Mouse (Mus musculus): Measurements from ENCODE around the gene F11. TPM values are rescaled to one million over a fixed set of nuclear protein-coding genes. Genes with fewer than 3 reads are reported as not detected.

Gene F11
- polyA plus RNA-seq, 1 experiment from 2014 or later: 60.8 TPM

GRCm38 (mm10) chr8:45294687-45295086 lies 32.9 kb upstream of the F11 start, which contains the start of gene Klkb1:
TSS of gene Klkb1 (minus strand) at chr8:45294859.
- TF ChIP-seq CTCF (IDR thresholded peaks at IDR 0.05; ENCODE audit: low read depth) (no peak), EP300 (IDR thresholded peaks at IDR 0.05; ENCODE audit: low read depth) (peak; percentile 16; the same call in 1 of the 2 replicates)
- DNase-seq: peak; percentile 37
- Histone ChIP-seq H3K27me3 (ENCODE audit: insufficient read depth, low read length) (no peaks in the 10 kb centered on the region), H3K9ac (replicated peaks) (no peak within 1 kb of the TSS), H3K36me3 (replicated peaks; ENCODE audit: insufficient read depth, low read length) (no peaks in the 10 kb centered on the region), H3K27ac (ENCODE audit: low read depth) (peak within 1 kb of the TSS; percentile 63), H3K4me1 (ENCODE audit: insufficient read depth) (peaks cover 3% of the 10 kb centered on the region; the same call in 1 of the 2 replicates), H3K9me3 (ENCODE audit: low read length) (no peaks in the 10 kb centered on the region), H3K4me2 (ENCODE audit: low read depth, low read length) (peak within 1 kb of the TSS; percentile 39), H3K4me3 (ENCODE audit: low read depth, low read length) (peak within 1 kb of the TSS; percentile 34)
- ATAC-seq: peak; percentile 94
- 58% methylated on average over 7 of the region's 7 CpGs for WGBS (ENCODE audit: insufficient replicate concordance)

- H3K9ac ChIP-seq (replicated peaks): no peak overlapping the region
- 84% methylated on average over 2 of the region's 2 CpGs for WGBS (ENCODE audit: insufficient replicate concordance)
Measured at GRCm38 (mm10) chr8:45291790-45292189, 30.0 kb upstream of the F11 start.

DNA sequence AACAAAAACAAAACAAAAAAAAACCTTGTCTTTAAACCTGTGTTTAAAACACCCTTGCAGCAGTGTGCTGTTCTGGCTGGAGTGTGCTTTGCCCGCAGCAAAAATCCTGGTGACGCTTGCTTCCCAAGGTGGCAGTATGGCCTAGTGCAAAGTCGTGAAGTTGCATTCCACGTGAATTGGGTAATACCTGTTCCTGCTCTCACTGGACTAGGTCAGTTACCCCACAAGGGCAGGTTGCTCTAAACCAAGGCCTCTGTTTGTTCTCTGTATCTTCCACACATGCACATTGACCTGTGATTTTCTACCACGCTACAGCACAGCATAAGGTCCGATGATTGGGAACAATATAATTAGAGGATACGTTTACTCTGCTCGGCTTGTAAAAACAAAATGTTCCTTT lies 19.8 kb upstream of the F11 start:
- ATAC-seq: peak; percentile 95
- Histone ChIP-seq H3K4me3 (ENCODE audit: low read depth, low read length) (no peak overlapping the region), H3K27ac (ENCODE audit: low read depth) (peak overlapping the region; percentile 79), H3K36me3 (replicated peaks; ENCODE audit: insufficient read depth, low read length) (peaks cover 5% of the 10 kb centered on the region; the same call in 1 of the 2 replicates), H3K4me2 (ENCODE audit: low read depth, low read length) (no peak overlapping the region), H3K27me3 (ENCODE audit: insufficient read depth, low read length) (no peaks in the 10 kb centered on the region), H3K9me3 (ENCODE audit: low read length) (no peaks in the 10 kb centered on the region), H3K4me1 (ENCODE audit: insufficient read depth) (no peaks in the 10 kb centered on the region), H3K9ac (replicated peaks) (no peak overlapping the region)
- DNase-seq: peak; percentile 47
- TF ChIP-seq CTCF (IDR thresholded peaks at IDR 0.05; ENCODE audit: low read depth) (0 out of 2 replicates have a peak, but pooled peaks have one; percentile 11), EP300 (IDR thresholded peaks at IDR 0.05; ENCODE audit: low read depth) (0 out of 2 replicates have a peak, but pooled peaks have one; percentile 16)
- 55% methylated on average over 8 of the region's 8 CpGs for WGBS (ENCODE audit: insufficient replicate concordance)

More at GRCm38 (mm10) chr8:45291790-45292189, 30.0 kb upstream of the F11 start:
- Histone ChIP-seq H3K27me3 (ENCODE audit: insufficient read depth, low read length) (no peaks in the 10 kb centered on the region), H3K36me3 (replicated peaks; ENCODE audit: insufficient read depth, low read length) (no peaks in the 10 kb centered on the region), H3K4me3 (ENCODE audit: low read depth, low read length) (no peak overlapping the region), H3K4me2 (ENCODE audit: low read depth, low read length) (no peak overlapping the region), H3K9me3 (ENCODE audit: low read length) (no peaks in the 10 kb centered on the region), H3K4me1 (ENCODE audit: insufficient read depth) (peaks cover 3% of the 10 kb centered on the region; the same call in 1 of the 2 replicates), H3K27ac (ENCODE audit: low read depth) (no peak overlapping the region)
- DNase-seq (no peak), ATAC-seq (no peak)
- TF ChIP-seq CTCF (IDR thresholded peaks at IDR 0.05; ENCODE audit: low read depth) (no peak), EP300 (IDR thresholded peaks at IDR 0.05; ENCODE audit: low read depth) (no peak)

- ATAC-seq (no peak), DNase-seq (no peak)
- H3K9me3 ChIP-seq (ENCODE audit: low read length): no peaks in the 10 kb centered on the region
- no peak overlapping the region for H3K4me2 ChIP-seq (ENCODE audit: low read depth, low read length)
- no peak for TF ChIP-seq CTCF (IDR thresholded peaks at IDR 0.05; ENCODE audit: low read depth)
- no peak for TF ChIP-seq EP300 (IDR thresholded peaks at IDR 0.05; ENCODE audit: low read depth)
- 72% methylated on average over 3 of the region's 3 CpGs for WGBS (ENCODE audit: insufficient replicate concordance)
- H3K36me3 ChIP-seq (replicated peaks; ENCODE audit: insufficient read depth, low read length): peaks cover 13% of the 10 kb centered on the region
- no peak overlapping the region for H3K9ac ChIP-seq (replicated peaks)
- H3K27ac ChIP-seq (ENCODE audit: low read depth): no peak overlapping the region
- no peaks in the 10 kb centered on the region for H3K4me1 ChIP-seq (ENCODE audit: insufficient read depth)
- H3K27me3 ChIP-seq (ENCODE audit: insufficient read depth, low read length): no peaks in the 10 kb centered on the region
- H3K4me3 ChIP-seq (ENCODE audit: low read depth, low read length): no peak overlapping the region
Measured at GRCm38 (mm10) chr8:45277453-45277852, 15.6 kb upstream of the F11 start.

DNA sequence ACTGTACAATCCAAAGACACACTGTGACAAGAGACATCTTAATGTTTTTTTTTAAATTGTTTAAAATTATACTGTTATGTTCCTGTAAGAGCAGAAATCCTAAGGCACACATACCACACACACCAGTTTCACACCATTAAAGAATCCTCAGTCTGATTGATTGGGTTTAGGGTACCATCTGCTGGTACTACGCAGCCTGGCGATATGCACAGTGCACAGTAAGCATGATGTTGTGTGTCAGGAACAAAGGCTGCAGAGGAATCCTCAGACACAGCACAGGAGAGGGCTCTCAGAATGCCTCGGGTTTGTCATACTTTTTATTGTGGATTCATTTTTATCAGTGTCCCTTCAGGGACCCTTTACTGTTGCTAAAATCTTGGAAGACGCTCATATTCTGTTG lies 12.5 kb upstream of the F11 start:
- DNase-seq (no peak), ATAC-seq (no peak)
- Histone ChIP-seq H3K4me2 (ENCODE audit: low read depth, low read length) (no peak overlapping the region), H3K27me3 (ENCODE audit: insufficient read depth, low read length) (no peaks in the 10 kb centered on the region), H3K36me3 (replicated peaks; ENCODE audit: insufficient read depth, low read length) (peaks cover 12% of the 10 kb centered on the region; the same call in 1 of the 2 replicates), H3K9ac (replicated peaks) (no peak overlapping the region), H3K9me3 (ENCODE audit: low read length) (no peaks in the 10 kb centered on the region), H3K4me3 (ENCODE audit: low read depth, low read length) (no peak overlapping the region), H3K4me1 (ENCODE audit: insufficient read depth) (no peaks in the 10 kb centered on the region), H3K27ac (ENCODE audit: low read depth) (no peak overlapping the region)
- 74% methylated on average over 4 of the region's 4 CpGs for WGBS (ENCODE audit: insufficient replicate concordance)
- TF ChIP-seq EP300 (IDR thresholded peaks at IDR 0.05; ENCODE audit: low read depth) (no peak), CTCF (IDR thresholded peaks at IDR 0.05; ENCODE audit: low read depth) (no peak)

DNA sequence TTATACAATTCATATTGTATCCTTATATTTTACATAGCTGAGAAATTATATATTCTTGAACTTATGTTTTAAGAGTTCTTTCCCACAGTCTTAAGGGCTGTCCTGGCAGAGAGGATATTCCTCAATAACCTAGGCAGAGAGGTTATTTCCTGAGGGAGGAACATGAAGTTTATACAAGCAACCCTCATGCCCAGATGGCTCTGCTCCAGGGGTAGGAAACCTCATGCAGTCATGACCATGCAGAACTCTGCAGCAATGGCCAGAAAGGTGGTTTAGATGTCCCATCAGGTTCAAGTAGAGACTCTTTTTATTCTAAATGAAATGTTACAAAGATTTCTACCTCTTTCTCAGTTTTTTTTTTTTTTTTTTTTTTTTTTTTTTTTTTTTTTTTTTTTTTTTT lies 7.2 kb upstream of the F11 start:
- no peaks in the 10 kb centered on the region for H3K27me3 ChIP-seq (ENCODE audit: insufficient read depth, low read length)
- no peak overlapping the region for H3K9ac ChIP-seq (replicated peaks)
- 0 out of 2 replicates have a peak, but pooled peaks cover 5% of the 10 kb centered on the region for H3K36me3 ChIP-seq (replicated peaks; ENCODE audit: insufficient read depth, low read length)
- H3K4me1 ChIP-seq (ENCODE audit: insufficient read depth): peaks cover 17% of the 10 kb centered on the region
- H3K4me2 ChIP-seq (ENCODE audit: low read depth, low read length): no peak overlapping the region
- no peaks in the 10 kb centered on the region for H3K9me3 ChIP-seq (ENCODE audit: low read length)
- ATAC-seq (no peak), DNase-seq (no peak)
- no peak overlapping the region for H3K27ac ChIP-seq (ENCODE audit: low read depth)
- no peak for TF ChIP-seq EP300 (IDR thresholded peaks at IDR 0.05; ENCODE audit: low read depth)
- TF ChIP-seq CTCF (IDR thresholded peaks at IDR 0.05; ENCODE audit: low read depth): no peak
- H3K4me3 ChIP-seq (ENCODE audit: low read depth, low read length): no peak overlapping the region
